Mouse (Mus musculus) sigmoid colon, adult 10 weeks (tissue): Measurements from ENCODE around the gene Smyd2. TPM values are rescaled to one million over a fixed set of nuclear protein-coding genes. Genes with fewer than 3 reads are reported as not detected.

Source experiments
- polyA plus RNA-seq: library from polyadenylated mRNA; stranded (reverse); fragments of 350-450 nt; fragmentation: Illumina TruSeq; extraction: RNeasy Lipid Tissue Mini Kit (QIAGEN cat#74804); gene quantifications from one replicate; pipeline ENCODE4 v1.2.3, GENCODE M21; 2014; ENCODE audit warnings: low read depth, low replicate concordance

Gene Smyd2
- 4.7 TPM for polyA plus RNA-seq

GRCm38 (mm10) chr1:189921818-189922592, at the start of gene Smyd2:
Gene Smyd2 (minus strand): TSS chr1:189922363.

Other genes with a start within 250 kb of the Smyd2 start
- 9.7 TPM for gene Cenpf, start 234.3 kb downstream of the Smyd2 start, polyA plus RNA-seq
- gene Ptpn14, start 194.1 kb downstream of the Smyd2 start, polyA plus RNA-seq = 4.4 TPM
- 4.9 TPM for gene Prox1, start 248.4 kb upstream of the Smyd2 start, polyA plus RNA-seq